In the genomic region with DNA sequence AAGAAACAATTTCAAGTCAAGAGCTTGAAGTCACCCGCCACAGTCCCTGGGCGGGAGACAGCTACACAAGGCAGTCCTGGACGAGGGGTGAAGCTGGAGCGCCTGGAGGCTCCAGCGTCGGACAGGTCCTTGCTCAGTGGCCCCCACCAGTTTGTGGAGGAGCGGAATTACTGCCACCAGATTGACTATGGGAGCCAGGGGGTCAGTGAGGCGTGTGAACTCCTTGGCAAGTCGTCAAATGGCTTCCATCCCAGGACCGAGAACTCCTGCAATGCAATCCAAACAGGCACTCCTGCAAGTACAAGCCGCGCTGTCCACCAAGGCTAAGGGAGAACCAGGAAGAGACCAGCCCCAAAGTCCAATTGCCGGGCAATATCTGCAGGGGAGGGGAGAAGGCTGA, we compare ENCODE assay signal across 9 mouse cellular contexts. TPM values are rescaled to one million over a fixed set of nuclear protein-coding genes. Genes with fewer than 3 reads are reported as not detected.
A peak's percentile ranks its signal among the peaks of the same experiment; 100 is the strongest.
DNase-seq lines count a peak whose midpoint lies in the region; ATAC-seq and TF ChIP-seq lines count a peak whose summit lies in the region.
"Had no signal": no experiment of that assay in that cellular context is flagged by ENCODE, and none has a peak within 500 bp of the region (broad histone marks: within the 10 kb centered on the region; RNA-seq: fewer than 3 reads in every experiment).

No protein-coding gene starts in this region.

- TF ChIP-seq EP300 in heart, postnatal 0 days (IDR thresholded peaks at IDR 0.05; ENCODE audit: low read depth), result no peak

- intact Hi-C loops in gastrocnemius, postnatal 36 days (cut with DNase I), result loop anchor here (10.0 kb wide), 1 partner anchor 286 kb away; a partner anchor contains a TSS

- H3K4me1 ChIP-seq in heart, postnatal 0 days (ENCODE audit: control insufficient read depth, insufficient read depth), result no peaks in the 10 kb centered on the region
- H3K4me1 ChIP-seq in heart, embryonic 10.5 days, result peaks cover 16% of the 10 kb centered on the region
- peaks cover 15% of the 10 kb centered on the region for H3K4me1 ChIP-seq in hindbrain, embryonic 15.5 days (replicated peaks)

- no peaks in the 10 kb centered on the region for H3K36me3 ChIP-seq in heart, postnatal 0 days (replicated peaks; ENCODE audit: control insufficient read depth, insufficient read depth, low read length)
- H3K36me3 ChIP-seq in heart, embryonic 10.5 days, result no peaks in the 10 kb centered on the region
- H3K36me3 ChIP-seq in hindbrain, embryonic 15.5 days, result no peaks in the 10 kb centered on the region
- H3K36me3 ChIP-seq: midbrain, embryonic 12.5 days had no signal

- H3K27ac ChIP-seq in heart, postnatal 0 days (ENCODE audit: low read depth), result no peak overlapping the region
- H3K27ac ChIP-seq in heart, embryonic 10.5 days, result no peak overlapping the region
- H3K27ac ChIP-seq in hindbrain, embryonic 15.5 days (replicated peaks), result no peak overlapping the region
- H3K27ac ChIP-seq: midbrain, embryonic 12.5 days had no signal

- H3K4me3 ChIP-seq in heart, postnatal 0 days (ENCODE audit: low read depth, low read length), result no peak overlapping the region
- H3K4me3 ChIP-seq in heart, embryonic 10.5 days, result no peak overlapping the region
- H3K4me3 ChIP-seq in hindbrain, embryonic 15.5 days, result no peak overlapping the region
- H3K4me3 ChIP-seq: midbrain, embryonic 12.5 days had no signal

- TF ChIP-seq CTCF in heart, postnatal 0 days (IDR thresholded peaks at IDR 0.05; ENCODE audit: low read depth), result no peak

- no peak overlapping the region for H3K9ac ChIP-seq in heart, postnatal 0 days (replicated peaks; ENCODE audit: low read depth, low read length)
- no peak overlapping the region for H3K9ac ChIP-seq in hindbrain, embryonic 15.5 days
- H3K9ac ChIP-seq: midbrain, embryonic 12.5 days had no signal

- H3K9me3 ChIP-seq in heart, postnatal 0 days (replicated peaks; ENCODE audit: control insufficient read depth, low read length), result peaks cover 4% of the 10 kb centered on the region; the same call in 1 of the 2 replicates
- H3K9me3 ChIP-seq in heart, embryonic 10.5 days, result no peaks in the 10 kb centered on the region
- no peaks in the 10 kb centered on the region for H3K9me3 ChIP-seq in hindbrain, embryonic 15.5 days
- H3K9me3 ChIP-seq: midbrain, embryonic 12.5 days had no signal

- ATAC-seq in heart, postnatal 0 days (ENCODE audit: insufficient read depth, low read depth), result no peak
- ATAC-seq in hindbrain, embryonic 15.5 days (ENCODE audit: low FRiP score, low read depth), result peak; percentile 61; the same call in 1 of the 2 replicates

- H3K4me2 ChIP-seq in heart, postnatal 0 days (ENCODE audit: low read depth, low read length), result peak overlapping the region; percentile 23
- H3K4me2 ChIP-seq in hindbrain, embryonic 15.5 days, result no peak overlapping the region
- H3K4me2 ChIP-seq: midbrain, embryonic 12.5 days had no signal

- H3K27me3 ChIP-seq in heart, postnatal 0 days (ENCODE audit: control insufficient read depth, insufficient read depth, low read length), result no peaks in the 10 kb centered on the region
- H3K27me3 ChIP-seq in heart, embryonic 10.5 days (ENCODE audit: insufficient read depth, poor library complexity, severe bottlenecking), result 0 out of 2 replicates have a peak, but pooled peaks cover 3% of the 10 kb centered on the region
- H3K27me3 ChIP-seq in hindbrain, embryonic 15.5 days, result no peaks in the 10 kb centered on the region
- H3K27me3 ChIP-seq: midbrain, embryonic 12.5 days had no signal

- WGBS in heart, postnatal 0 days, result 44% methylated on average over 13 of the region's 13 CpGs
- WGBS in heart, embryonic 10.5 days, result 58% methylated on average over 13 of the region's 13 CpGs
- WGBS in hindbrain, embryonic 15.5 days, result 58% methylated on average over 13 of the region's 13 CpGs

- DNase-seq in heart, postnatal 0 days (ENCODE audit: low spot score), result peak; percentile 11
- no peak for DNase-seq in heart, embryonic 10.5 days (ENCODE audit: low spot score)
- DNase-seq in retina, postnatal 1 day, result peak; percentile 81
- DNase-seq in retina, embryonic 14.5 days (ENCODE audit: low spot score), result no peak
- DNase-seq in testis, postnatal 14 days (ENCODE audit: low spot score), result peak; percentile 40
- no peak for DNase-seq in gastrocnemius, postnatal 25 days
- no peak for DNase-seq in gastrocnemius, postnatal 36 days

RNA-seq across cellular contexts. Expression of a gene that starts 45.3 kb away (rescaled TPM):
- total RNA-seq in heart, postnatal 0 days (2014; rRNA removed; ENCODE audit: low replicate concordance), result 3.7 and 7.0 TPM in 2 replicates
- polyA plus RNA-seq in heart, postnatal 0 days (2015; fragmentation: Nextera tagmentation; extraction: Ambion mirVana), result 1.2 and 1.3 TPM in 2 replicates
- 2.2 and 4.2 TPM in 2 replicates for polyA plus RNA-seq in heart, embryonic 10.5 days (2016; fragmentation: Nextera tagmentation; extraction: Ambion mirVana)
- 0.51 and 0.52 TPM in 2 replicates for polyA plus RNA-seq in hindbrain, embryonic 15.5 days (2015; fragmentation: Nextera tagmentation; extraction: Ambion mirVana)
- not detected for total RNA-seq in gastrocnemius, postnatal 25 days (2021)
- not detected for total RNA-seq in gastrocnemius, postnatal 36 days (2021)

Comparison
In these comparisons a context has a peak if more than half of its experiments do, and no peak if none do; other contexts are left out.
1. DNase-seq: peak in heart, postnatal 0 days (single experiment), retina, postnatal 1 day (single experiment) and testis, postnatal 14 days (single experiment); none in heart, embryonic 10.5 days (single experiment), retina, embryonic 14.5 days (single experiment), gastrocnemius, postnatal 25 days (single experiment) and gastrocnemius, postnatal 36 days (0 of 2).